Mouse (Mus musculus) bone marrow, adult 2 months (tissue): Measurements from ENCODE around the gene Hspd1. TPM values are rescaled to one million over a fixed set of nuclear protein-coding genes. Genes with fewer than 3 reads are reported as not detected.
"Not testable (repeated sequence)": the region's sequence is repeated elsewhere in the genome, so short reads cannot be mapped to it uniquely, and the experiment has no call there.

Experiments used
- H3K27ac ChIP-seq: fragments of 200-500 bp; 2 replicates; pipeline ENCODE4 v1.5.1; 2012; ENCODE audit warnings: low read depth, mild to moderate bottlenecking, control low read depth, inconsistent platforms, low read length; ENCODE audit not compliant: control insufficient read depth, poor library complexity, insufficient read depth
- H3K4me1 ChIP-seq: fragments of 200-500 bp; 2 replicates; pipeline ENCODE4 v1.6.1; 2011; ENCODE audit warnings: low read length; ENCODE audit not compliant: control insufficient read depth, insufficient read depth
- H3K4me3 ChIP-seq: fragments of 200-500 bp; replicated peaks from 2 replicates; pipeline ENCODE3; 2011; ENCODE audit warnings: mild to moderate bottlenecking, low read depth, low read length, control low read depth; ENCODE audit not compliant: control insufficient read depth
- CTCF ChIP-seq: fragments of 200-500 bp; IDR thresholded peaks from 2 replicates; pipeline ENCODE4 v1.5.1; 2011; ENCODE audit warnings: low read length, control low read depth; ENCODE audit not compliant: control insufficient read depth, insufficient read depth
- POLR2A ChIP-seq: fragments of 200-500 bp; IDR thresholded peaks from 2 replicates; pipeline ENCODE4 v1.6.1; 2011; ENCODE audit warnings: low read depth, mild to moderate bottlenecking, control low read depth, low read length, borderline replicate concordance; ENCODE audit not compliant: control insufficient read depth
- WGBS: fragments of 180-500 bp; shearing (Covaris S2); methylation state at CpG from one replicate; pipeline ENCODE4 v1.1.7; 2018; 5-methylcytosine and 5-hydroxymethylcytosine counted together
- polyA plus RNA-seq: library from polyadenylated mRNA; stranded (reverse); fragments of >200 nt; gene quantifications from 2 replicates; pipeline ENCODE4 v1.2.4, GENCODE M21; 2011; ENCODE audit warnings: low replicate concordance; ENCODE audit not compliant: missing spikeins, insufficient read depth, insufficient read length

Gene Hspd1
- polyA plus RNA-seq, 1 experiment, result 131 TPM

DNA sequence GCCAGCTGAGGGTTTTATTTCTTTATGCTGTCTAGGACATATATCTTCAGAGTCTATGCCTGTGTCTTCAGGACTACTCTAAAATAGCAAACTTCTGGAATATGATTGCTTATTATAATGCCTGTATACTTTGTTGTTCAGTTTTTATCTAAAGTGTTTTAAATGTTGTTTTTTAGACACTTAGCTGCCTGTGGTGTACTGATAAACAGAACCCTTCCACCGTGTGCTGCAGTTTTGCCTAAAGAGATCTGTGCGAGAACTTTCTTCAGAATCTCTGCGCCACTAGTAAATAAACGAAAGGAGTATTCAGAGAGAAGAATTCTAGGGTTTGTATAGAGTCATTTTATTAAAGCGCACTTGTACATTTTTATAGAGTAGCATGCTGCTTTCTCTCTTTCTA is 26.9 kb downstream of the Hspd1 start:
- no peak overlapping the region for H3K4me3 ChIP-seq
- 73% methylated on average over 5 of the region's 5 CpGs for WGBS
- H3K27ac ChIP-seq, result no peak overlapping the region
- TF ChIP-seq CTCF (no peak), POLR2A (no peak)
- H3K4me1 ChIP-seq, result peaks cover 2% of the 10 kb centered on the region

DNA sequence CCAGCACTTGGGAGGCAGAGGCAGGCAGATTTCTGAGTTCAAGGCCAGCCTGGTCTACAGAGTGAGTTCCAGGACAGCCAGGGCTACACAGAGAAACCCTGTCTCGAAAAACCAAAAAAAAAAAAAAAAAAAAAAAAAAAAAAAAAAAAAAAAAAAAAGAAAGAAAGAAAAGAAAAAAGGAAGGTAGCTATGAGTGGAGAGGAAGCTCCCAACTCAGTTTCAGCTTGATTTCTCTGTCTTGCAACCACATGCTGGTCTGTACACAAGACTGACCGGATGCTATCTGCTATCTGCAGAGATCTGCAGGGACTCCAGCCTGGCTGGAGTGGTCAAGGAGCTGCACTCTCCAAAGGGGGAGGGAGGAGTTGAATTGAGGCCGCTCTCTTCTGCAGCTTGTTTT is 29.7 kb downstream of the Hspd1 start:
- H3K27ac ChIP-seq, result peak overlapping the region; percentile 29; the same call in 1 of the 2 replicates
- H3K4me1 ChIP-seq, H3K4me3 ChIP-seq: not testable (repeated sequence)
- WGBS, result 64% methylated on average over 2 of the region's 3 CpGs

- 46% methylated on average over 5 of the region's 5 CpGs for WGBS
- H3K27ac ChIP-seq, result no peak overlapping the region
- no peak overlapping the region for H3K4me3 ChIP-seq
- TF ChIP-seq POLR2A, result no peak
- TF ChIP-seq CTCF, result no peak
- H3K4me1 ChIP-seq, result peaks cover 3% of the 10 kb centered on the region
Measured at GRCm38 (mm10) chr1:55055322-55056115, 32.5 kb downstream of the Hspd1 start.

GRCm38 (mm10) chr1:55053596-55053995 is 34.4 kb downstream of the Hspd1 start:
- Histone ChIP-seq H3K27ac (no peak overlapping the region), H3K4me3 (peak overlapping the region; percentile 55), H3K4me1 (peaks cover 1% of the 10 kb centered on the region)
- WGBS, result 73% methylated on average over 4 of the region's 4 CpGs
- TF ChIP-seq POLR2A, result no peak
- no peak for TF ChIP-seq CTCF

- H3K4me3 ChIP-seq, result peak overlapping the region; percentile 62
- peak overlapping the region; percentile 88 for H3K27ac ChIP-seq
- TF ChIP-seq POLR2A (no peak), CTCF (no peak)
- WGBS, result under 1% methylated on average over 42 of the region's 42 CpGs
- peaks cover 1% of the 10 kb centered on the region; the same call in 1 of the 2 replicates for H3K4me1 ChIP-seq
Measured at GRCm38 (mm10) chr1:55053005-55053404, 35.0 kb downstream of the Hspd1 start.

DNA sequence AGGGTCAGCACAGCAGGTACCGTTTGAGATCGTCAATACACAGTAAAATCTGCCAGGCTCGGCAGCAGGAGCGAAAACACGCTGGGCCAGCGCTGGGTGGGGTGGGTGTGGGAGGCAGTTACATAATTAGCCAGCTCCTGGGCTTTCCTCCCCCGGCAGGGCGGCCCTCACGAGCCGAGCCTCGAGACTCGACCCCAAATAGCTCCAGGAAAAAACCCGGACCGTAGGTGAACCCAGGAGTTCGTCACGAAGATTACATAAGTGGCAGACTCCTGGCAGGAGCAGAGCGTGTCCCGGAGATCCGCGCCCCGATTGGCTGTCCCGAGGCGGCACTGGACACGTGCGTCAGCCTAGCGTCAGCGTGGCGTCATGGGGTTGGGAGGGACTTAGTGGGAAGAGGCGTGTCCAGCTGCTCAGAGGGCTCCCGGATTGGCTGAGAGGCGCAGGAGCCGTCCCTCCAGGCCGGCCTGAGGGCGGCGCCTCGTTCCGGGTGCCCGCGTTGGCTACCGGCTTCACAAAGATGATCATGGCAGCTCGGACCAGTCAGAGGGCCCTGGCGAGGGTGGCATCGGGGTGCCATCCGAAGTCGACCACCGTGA is 35.6 kb downstream of the Hspd1 start, which contains the start of gene Coq10b:
Gene Coq10b, plus strand, starts transcription at position 416 of the 599 bp plus-strand sequence.
- under 1% methylated on average over 46 of the region's 46 CpGs for WGBS
- Histone ChIP-seq H3K27ac (peak within 1 kb of the TSS; percentile 88), H3K4me3 (peak within 1 kb of the TSS; percentile 62), H3K4me1 (peaks cover 1% of the 10 kb centered on the region; the same call in 1 of the 2 replicates)
- TF ChIP-seq POLR2A (peak; percentile 86), CTCF (no peak)

DNA sequence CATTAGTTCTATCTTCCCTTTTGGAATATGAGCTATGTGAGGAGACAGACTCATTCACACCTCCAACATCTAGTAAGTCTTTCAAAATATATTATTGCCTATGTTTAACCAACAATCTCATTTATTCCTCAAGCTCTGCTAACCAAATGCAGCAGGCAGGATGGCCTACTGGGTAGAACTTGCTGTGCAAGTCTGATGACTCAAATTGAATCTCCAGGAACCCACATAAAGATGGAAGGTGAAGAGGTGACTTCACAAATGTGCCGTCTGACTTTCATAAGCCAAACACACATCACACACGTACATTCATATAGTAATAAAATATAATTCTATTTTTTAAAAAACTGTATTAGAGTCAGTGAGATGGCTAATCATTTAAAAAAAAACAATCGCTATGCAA is 36.4 kb downstream of the Hspd1 start:
- Histone ChIP-seq H3K4me1 (peaks cover 1% of the 10 kb centered on the region; the same call in 1 of the 2 replicates), H3K27ac (no peak overlapping the region), H3K4me3 (no peak overlapping the region)
- TF ChIP-seq CTCF, result no peak
- WGBS, result 82% methylated on average over 3 of the region's 3 CpGs

GRCm38 (mm10) chr1:55048841-55049587 is 39.0 kb downstream of the Hspd1 start:
- Histone ChIP-seq H3K4me3 (no peak overlapping the region), H3K4me1 (no peaks in the 10 kb centered on the region; the same call in 1 of the 2 replicates), H3K27ac (no peak overlapping the region)
- 71% methylated on average over 4 of the region's 4 CpGs for WGBS
- TF ChIP-seq POLR2A (no peak), CTCF (no peak)
